Mouse (Mus musculus) gastrocnemius, postnatal 36 days (tissue): ENCODE measurements around the gene Prdm12. TPM values are rescaled to one million over a fixed set of nuclear protein-coding genes. Genes with fewer than 3 reads are reported as not detected.

Experiments used
- DNase-seq, 2 experiments: peaks; one replicate each; pipeline ENCODE4 v3.0.0; 2022
- intact Hi-C: fragments of 180-260 bp; cut with DNase I; formaldehyde crosslinking; loops from one replicate; pipeline ENCODE4 v1.15.1; 2025
- microRNA-seq, 2 experiments: library from miRNA; unstranded; fragments of <30 nt; microRNA quantifications; one replicate each; pipeline ENCODE4 v1.2.0; 2021
- total RNA-seq, 2 experiments: library from RNA; stranded (reverse); gene quantifications; 2 replicates each; pipeline ENCODE4 v1.2.3; 2021

Gene Prdm12
- total RNA-seq, 2 experiments from 2014 or later, result not detected

DNA sequence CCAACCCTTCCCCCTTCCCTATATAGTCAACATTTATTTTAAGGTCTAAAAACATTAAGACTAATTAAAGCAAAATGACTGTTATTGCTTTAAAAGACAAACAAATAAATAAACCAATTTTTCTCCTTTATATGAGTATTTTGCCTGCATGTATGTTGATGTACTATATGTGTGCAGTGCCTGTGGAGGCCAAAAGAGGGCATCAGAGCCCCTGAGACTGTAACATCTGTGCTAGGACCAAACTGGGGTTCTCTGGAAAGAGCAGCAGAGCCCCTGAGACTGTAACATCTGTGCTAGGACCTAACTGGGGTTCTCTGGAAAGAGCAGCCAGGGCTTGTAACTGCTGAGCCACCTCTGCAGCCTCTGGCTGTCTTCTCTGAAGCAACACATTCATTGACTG, 58.4 kb downstream of the Prdm12 start:
- intact Hi-C loops, result no loop called here
- DNase-seq, result no peak

GRCm38 (mm10) chr2:31700545-31701446, 61.0 kb downstream of the Prdm12 start:
- intact Hi-C loops, result no loop called here
- no peak for DNase-seq

GRCm38 (mm10) chr2:31703226-31703625, 63.4 kb downstream of the Prdm12 start:
- no peak for DNase-seq

More at GRCm38 (mm10) chr2:31703226-31703625, 63.4 kb downstream of the Prdm12 start:
- intact Hi-C loops, result no loop called here

Small RNA genes lying within 50 kb of the gene (microRNA-seq; reads per million reads assigned to microRNA genes)
- 0 reads per million in 2 experiments for gene Mir6998

Other genes starting within 250 kb of the Prdm12 start
- 1 to 10 TPM; 1.9 to 2.1 TPM for gene Ass1, start 169.8 kb upstream of the Prdm12 start, total RNA-seq
- gene Fubp3, start 67.4 kb upstream of the Prdm12 start, total RNA-seq, result 10 to 100 TPM in 1 of 2 experiments, 1 to 10 TPM in 1; 8.5 to 10.5 TPM
- gene Exosc2, start 30.7 kb downstream of the Prdm12 start, total RNA-seq, result 1 to 10 TPM; 6.1 to 7.5 TPM
- gene Abl1, start 48.3 kb downstream of the Prdm12 start, total RNA-seq, result 10 to 100 TPM; 21.9 to 22.3 TPM
- gene Qrfp, start 170.5 kb downstream of the Prdm12 start, total RNA-seq, result not detected
- gene Fibcd1, start 206.0 kb downstream of the Prdm12 start, total RNA-seq, result not detected
- 1 to 10 TPM in 1 of 2 experiments, under 1 TPM in 1; 0.41 to 1.0 TPM for gene Lamc3, start 247.3 kb downstream of the Prdm12 start, total RNA-seq